Mouse (Mus musculus): ENCODE data around the gene Gp1ba.

The Gp1ba gene

DNA sequence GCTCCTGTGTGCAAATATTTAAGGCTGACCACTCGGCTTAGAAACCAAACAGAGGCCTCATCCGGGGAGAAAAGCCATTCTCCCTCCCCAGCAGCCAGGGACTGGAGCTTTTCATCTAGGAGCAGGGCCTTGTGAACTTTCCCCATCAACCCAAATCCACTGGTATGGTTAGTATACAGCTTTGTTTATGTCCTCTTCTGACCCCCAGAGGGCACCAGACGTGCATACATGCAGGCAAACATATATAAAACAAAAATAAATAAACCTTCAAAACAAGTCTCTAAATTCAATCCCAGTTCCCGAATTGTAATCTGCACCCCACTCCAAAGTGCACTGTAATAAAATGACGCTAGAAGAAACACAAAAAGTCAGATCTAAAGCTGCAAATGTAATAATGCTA is 9.4 kb upstream of the Gp1ba start:
- DNase-seq: peak in 1 of 2 experiments; percentile 19

DNA sequence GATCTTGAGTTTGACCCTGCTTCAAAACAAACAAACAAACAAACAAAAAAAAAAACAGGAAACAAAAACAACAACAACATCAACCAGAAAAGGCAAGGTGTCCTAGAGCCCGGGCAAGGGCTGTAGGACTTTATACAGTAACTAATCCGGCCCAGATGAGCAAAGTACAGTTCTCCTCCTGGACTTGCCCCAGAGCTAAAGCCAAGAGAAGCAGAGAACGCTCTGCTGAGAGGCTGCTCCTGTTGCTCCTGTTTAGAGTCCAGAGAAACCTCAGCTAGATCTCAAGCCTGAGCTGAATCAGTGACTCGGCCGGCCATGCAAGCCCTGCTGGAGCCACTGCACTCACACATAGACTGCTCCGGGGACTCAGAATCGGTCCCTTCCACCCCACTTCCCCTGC is 8.8 kb upstream of the Gp1ba start:
- no peak for DNase-seq

DNA sequence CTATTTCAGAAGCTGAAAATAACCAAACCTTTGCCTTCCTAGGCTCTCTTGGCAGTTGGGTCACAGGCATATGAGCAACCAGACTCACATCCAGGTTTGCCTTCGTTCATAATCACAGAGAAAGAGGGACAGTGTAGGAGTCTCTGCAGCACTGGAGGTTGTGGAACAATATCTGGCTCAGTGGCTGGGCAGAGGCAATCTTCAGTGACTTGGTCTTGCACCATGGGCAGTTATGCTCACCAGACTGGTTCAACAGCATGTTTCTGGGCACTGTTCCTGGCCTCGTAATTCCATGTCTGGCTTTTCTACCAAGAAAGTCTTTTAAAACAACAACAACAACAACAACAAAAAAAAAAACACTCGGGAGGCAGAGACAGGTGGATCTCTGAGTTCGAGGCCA is 3.3 kb upstream of the Gp1ba start:
- no peak for DNase-seq

DNA sequence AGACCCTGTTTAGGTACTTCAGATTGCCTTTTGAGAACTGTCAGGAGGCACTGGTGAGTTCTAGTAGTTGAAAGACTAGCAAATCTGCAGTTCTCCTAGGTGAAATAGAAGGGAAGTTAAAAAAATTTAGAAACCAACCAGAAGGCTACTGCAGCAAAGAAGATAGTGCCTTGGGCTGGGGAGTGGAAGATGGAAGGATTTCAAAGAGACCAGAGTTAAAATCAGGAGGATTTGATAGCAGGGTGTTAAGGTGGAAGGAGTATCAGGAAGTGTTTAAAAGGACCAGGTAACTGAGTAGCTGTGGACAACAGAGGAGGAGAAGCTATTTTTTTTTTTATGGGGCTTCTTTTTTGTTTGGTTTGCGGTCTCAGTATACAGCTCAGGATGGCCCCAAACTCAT is 1.2 kb upstream of the Gp1ba start:
- DNase-seq: no peak

DNA sequence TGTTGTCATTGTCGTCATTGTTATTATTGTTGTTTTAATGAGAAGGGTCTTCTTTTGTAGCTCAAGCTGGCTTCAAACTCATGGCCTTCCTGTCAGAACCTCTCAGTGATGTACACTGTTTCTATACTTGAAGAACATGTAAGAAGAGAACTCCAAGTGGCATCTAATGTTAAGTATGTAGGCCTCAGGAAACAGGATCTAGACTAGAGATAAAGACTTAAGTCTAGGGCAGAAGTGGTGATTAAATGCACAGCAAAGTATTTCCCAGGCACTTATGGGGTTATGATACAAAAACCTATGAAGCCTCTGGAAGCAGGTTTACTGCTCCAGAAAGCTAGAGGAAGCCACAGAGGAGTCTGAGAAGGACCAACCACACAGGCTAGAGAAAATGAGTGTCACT is 629 bp upstream of the Gp1ba start:
- DNase-seq: no peak

DNA sequence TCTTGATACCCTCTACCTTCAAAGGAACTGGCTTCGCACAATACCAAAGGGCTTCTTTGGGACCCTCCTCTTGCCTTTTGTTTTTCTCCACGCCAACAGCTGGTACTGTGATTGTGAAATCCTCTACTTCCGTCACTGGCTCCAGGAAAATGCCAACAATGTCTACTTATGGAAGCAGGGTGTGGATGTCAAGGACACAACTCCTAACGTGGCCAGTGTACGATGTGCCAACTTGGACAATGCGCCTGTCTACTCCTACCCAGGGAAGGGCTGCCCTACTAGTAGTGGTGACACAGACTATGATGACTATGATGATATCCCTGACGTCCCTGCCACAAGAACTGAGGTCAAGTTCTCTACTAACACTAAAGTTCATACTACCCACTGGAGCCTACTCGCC is 1.1 kb downstream of the Gp1ba start:
- DNase-seq: no peak

DNA sequence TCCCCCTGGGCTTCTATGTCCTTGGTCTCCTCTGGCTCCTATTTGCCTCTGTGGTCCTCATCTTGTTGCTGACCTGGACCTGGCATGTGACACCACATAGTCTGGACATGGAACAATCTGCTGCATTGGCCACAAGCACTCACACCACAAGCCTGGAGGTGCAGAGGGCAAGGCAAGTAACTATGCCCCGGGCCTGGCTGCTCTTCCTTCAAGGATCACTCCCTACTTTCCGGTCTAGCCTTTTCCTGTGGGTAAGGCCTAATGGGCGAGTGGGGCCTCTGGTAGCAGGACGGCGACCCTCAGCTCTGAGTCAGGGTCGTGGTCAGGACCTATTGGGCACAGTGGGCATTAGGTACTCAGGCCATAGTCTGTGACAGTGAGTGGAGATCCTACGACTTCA is 2.3 kb downstream of the Gp1ba start:
- DNase-seq: no peak

DNA sequence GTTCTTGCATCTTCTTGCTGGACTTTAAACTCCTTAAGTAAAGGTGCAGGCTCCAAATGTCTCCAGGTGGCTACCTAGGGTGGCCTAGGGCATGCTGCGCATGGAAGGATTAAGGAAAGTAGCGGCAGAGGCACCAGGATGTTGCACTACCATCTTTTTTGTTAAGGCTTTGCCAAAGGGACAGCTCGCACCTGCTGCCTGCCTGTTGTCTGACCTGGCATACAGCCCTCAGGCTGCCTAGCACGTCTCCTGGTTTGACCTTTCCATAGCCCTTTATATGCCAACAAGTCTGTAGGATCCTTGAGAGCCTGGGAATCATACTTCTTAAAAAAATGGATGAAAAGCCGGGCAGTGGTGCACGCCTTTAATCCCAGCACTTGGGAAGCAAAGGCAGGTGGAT is 4.1 kb downstream of the Gp1ba start:
- DNase-seq: no peak

DNA sequence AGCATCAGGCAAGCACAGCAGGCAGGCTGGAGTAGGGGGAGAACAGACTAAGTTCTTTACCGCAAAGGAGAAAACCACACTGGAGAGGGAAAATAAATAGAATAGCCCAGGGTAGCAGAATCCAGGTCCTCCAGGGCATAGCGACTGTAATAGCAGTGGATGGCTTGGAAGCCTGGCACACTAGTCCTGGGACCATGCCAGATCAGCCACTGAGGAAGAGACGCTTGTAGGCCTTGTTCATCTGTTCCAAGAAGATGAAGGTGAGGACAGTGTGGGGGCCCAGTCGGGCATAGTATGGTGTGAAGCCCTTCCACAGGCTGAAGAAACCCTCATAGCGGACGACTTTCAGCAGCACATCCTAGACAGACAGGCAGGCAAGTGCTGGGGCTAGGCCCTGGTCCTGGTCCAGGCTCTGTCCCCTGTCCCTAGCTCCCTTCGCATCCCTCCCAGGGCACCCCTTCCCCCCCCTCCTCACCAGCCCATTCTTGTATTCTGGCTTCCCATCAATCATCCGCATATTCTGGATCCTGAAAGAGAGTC is 5.7 kb downstream of the Gp1ba start:
- no peak for DNase-seq

DNA sequence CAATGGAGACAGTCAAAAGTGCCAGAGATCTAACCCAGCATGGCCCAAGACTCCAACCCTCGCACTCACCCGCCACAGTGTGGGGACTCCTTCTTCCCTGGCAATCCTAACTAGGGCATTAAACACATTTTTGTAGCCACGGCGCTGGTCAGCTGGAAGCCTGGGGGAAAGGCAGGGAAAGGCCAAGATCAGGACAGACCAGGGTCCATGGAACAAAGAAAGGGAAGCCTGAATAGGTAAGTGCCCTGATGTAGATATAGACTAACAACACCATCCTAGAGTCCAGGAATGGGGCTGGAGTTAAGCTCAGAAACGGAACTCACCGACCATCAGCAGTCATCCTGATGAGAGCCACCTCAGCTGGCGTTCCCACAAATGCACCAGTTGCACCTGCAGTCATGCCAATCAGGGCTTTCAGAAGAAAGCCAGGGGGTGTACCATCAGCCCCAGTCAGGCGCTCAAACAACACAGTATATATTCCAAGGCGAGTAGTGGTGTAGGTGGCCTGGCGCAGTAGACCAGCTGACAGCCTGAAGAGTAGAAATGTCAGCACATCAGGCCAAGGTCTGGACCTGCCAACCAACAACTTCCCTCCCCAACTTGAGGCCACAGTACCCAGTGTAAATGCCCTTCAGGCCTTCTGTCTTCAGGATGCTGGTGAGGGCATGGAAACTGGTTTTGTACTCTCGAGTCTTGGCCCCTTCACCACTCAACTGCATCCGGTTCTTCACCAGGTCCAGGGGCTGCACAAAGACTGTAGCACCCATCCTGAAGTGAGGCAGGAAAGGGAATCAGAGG is 6.7 kb downstream of the Gp1ba start:
- no peak for DNase-seq

DNA sequence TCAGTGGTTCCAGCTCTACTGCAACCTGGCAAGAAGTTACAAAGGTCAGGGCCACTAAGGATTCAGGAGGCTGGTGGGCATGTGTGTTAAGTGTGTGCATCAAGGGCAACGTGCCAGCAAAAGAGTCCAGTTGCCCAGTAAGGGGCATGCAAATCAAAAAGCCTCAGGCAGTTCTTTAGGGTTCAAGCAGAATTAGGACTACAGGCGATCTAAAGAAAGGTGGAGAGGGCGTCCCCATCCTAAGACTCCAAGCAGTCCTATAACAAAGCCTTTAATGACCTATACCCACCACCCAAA is 7.3 kb downstream of the Gp1ba start:
- DNase-seq: no peak

DNA sequence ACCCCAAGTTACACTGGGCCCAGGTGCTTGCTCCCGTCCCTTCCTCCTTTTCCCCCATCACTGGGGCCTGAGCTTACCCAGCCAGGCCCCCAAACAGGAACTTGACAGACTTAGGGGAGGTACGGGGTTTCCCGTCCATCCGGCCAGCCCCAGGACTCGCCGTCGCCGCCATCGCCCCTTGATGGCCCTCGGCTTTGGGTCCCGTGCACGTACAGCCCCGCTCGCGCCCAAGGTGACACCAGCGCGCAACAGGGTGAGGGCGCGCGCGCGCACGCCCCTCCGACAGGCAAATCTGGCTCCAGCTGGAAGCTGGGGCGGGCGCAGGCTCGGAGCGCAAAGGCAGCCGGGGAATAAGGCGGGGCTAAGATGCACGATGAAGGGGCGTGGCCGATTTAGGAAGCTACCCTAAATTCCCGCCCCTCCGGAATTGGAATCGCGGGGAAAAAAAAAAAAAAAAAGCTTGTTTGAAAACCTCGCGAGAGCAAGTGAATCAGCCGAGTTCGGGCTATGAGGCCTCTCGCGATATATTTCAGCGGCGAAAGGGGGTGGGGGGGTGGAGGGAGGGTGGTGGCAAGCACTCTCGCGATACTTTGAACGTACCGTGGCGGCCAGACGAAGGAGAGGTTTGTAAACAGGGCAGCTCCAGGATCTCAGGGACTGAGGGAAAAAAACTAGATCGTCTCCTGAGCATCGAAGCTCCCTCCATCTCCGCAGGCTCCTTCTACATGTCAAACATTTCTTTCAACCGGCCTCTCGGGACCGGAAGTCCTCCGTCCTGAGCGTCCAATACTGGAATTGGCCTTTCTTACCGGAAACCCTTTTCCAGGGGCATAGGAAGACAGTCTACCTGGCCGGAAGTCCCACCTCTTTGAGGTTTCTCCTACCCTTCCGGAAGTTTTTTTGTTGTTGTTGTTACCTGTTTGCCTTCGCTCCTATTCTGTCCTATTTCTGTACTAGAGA is 8.0 kb downstream of the Gp1ba start, which contains the start of the genes Rnf167 and Slc25a11:
TSS of gene Rnf167 (plus strand) at position 545 of the 960 bp plus-strand sequence.
TSS of gene Slc25a11 (minus strand) at position 789 of the 960 bp plus-strand sequence.
- DNase-seq: peak; percentile 98

DNA sequence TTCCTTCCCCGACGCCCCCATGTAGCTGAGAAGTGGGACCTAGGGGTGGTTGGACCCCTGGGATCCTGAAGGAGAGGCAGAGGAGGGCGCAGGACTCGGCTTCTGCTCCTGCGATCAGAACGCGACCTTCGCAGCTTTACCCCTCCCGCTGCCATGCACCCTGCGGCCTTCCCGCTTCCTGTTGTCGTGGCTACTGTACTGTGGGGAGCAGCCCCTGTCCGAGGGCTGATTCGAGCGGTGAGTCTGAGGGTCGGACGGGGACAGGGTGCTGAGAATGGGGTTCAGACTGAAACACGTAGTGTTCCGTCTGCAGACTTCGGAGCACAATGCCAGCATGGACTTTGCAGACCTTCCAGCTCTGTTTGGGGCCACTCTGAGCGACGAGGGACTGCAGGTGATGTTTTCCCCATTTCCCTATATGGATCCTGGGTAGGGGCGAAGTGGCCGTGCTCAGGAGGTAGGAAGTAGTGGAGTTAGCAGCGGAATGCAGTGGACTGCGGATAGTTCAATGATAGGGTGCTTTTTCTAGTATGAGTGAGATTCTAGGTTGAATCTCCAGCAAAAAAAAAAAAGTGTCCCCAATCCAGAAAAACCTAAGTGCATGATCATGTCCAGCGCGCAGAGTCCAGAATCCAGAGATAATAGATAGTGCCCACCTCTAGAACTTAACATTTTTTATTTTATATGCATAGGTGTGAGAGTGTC is 8.9 kb downstream of the Gp1ba start:
- DNase-seq: peak; percentile 57 to 59

DNA sequence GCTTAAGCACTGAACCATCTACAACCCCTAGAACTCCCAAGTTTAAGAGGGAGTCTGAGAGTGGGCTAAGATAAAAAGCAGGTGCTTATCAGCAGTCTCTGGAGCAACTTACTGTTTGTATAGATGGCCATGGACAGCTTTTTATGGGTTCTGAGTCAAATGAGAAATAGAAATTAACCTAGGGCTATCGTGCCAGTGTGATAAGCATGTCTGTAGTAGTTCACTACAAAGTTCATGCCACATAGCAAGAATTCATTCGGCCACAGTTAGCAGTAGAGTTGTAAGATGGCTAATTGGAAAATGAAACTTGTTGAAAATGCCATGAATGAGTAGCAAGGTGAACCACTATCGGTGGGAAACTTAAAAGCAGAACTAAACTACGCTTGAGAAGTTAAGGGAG is 9.6 kb downstream of the Gp1ba start:
- DNase-seq: no peak

DNA sequence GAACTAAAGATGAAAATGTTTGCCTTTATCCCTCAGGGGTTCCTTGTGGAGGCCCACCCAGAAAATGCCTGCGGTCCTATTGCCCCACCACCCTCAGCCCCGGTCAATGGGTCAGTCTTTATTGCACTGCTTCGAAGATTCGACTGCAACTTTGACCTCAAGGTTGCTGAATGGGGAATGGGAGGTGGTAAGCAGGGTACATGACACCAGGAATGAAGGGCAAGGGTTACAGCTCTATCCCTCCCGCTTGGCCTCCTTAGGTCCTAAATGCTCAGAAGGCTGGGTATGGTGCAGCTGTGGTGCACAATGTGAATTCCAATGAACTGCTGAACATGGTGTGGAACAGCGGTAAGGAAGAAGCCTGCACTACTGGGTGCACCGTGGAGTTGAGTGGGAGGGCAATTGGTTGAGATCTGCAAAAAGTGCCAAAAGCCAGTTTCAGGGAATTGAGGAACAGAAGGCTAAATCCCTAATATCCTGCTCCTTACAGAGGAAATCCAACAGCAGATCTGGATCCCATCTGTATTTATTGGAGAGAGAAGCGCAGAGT is 10.3 kb downstream of the Gp1ba start:
- no peak for DNase-seq

DNA sequence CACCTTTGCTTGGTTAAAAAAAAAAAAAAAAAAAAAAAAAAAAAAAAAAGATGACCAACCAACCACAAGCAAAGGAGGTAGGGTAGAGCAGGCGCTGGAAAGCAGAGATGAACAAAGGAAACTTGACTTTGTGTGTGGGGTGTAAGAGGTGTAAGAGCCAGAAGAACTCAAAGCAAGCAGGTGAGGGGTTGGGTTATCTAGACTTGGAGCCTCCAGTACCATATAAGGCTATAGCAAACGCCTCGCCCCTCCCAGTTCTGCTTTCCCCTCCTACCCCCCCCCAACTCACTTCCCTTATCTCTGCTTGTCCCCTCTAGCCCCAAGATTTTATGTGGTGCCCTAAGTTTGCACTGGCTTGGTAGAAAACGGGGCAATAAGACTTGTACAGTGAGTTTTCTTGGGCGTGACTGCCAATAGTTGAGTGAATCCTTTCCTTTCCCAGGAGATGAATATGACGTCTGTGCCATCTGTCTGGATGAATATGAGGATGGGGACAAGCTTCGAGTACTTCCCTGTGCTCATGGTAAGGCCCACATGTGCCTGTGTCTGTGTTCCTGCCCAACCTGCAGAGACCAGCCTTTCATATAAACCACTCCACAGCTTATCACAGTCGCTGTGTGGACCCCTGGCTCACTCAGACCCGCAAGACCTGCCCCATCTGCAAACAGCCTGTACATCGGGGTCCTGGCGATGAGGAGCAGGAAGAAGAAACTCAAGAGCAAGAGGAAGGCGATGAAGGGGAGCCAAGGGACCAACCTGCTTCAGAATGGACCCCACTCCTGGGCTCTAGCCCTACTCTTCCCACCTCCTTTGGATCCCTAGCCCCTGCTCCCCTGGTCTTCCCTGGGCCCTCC is 11.6 kb downstream of the Gp1ba start:
- peak in 1 of 2 experiments; percentile 39 for DNase-seq

DNA sequence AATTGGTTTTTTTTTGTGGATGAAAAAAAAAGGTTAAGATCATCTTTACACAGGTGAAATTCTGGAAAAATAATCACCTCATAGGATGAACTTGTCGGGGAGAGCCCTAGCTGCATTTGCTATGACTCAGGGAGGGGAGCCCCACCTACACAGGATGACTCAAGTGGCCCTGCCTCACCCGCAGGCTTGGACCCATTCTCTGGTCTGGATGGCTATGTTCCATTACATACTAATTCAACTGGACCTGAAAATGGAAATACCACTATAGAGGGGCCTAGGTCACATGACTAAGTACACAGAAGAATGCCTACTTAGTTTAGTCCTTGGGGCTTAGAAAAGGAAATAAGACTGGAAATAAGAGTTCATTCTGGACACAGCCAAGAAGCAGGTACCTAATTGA is 12.5 kb downstream of the Gp1ba start:
- no peak for DNase-seq

DNA sequence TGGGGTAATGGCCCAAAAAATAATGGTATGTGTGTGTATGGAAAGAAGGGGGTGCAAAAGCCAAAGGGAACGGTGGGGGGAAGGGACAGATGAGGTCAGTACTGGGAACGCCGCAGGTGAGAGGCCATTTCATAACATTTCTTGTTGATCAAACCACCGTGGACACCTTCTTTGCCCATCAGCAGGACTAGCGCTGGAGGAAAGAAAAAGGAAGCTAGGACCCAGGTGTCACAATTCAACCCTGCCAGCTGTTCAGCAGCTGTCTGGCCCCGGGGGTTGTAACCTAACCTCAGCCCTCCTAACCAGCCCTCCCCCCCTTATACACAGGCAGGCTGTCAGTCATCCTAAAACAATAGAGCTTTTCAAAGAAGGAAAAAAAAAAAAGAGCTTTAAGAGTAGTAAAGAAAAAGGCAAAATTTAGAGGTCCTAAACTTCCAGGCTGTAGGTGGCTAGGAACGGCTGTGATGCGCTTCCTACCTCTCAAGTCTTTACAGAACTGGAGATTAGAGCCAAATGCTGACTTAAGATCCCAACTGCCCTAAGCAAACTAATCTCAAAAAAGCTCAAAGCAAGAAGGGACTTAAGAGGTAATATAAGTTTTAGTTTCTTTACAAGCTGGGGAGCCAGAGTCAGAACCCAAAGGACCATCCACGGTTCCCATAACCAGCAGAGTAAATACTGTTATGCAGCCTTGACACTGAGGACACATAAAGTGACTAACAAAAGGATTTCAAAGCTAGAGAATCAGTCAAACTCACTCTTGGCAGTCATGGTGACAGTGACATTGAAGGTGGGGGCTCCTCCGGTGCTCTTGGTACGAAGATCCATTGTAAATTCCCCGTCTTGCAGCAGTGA is 13.3 kb downstream of the Gp1ba start:
- DNase-seq: no peak

DNA sequence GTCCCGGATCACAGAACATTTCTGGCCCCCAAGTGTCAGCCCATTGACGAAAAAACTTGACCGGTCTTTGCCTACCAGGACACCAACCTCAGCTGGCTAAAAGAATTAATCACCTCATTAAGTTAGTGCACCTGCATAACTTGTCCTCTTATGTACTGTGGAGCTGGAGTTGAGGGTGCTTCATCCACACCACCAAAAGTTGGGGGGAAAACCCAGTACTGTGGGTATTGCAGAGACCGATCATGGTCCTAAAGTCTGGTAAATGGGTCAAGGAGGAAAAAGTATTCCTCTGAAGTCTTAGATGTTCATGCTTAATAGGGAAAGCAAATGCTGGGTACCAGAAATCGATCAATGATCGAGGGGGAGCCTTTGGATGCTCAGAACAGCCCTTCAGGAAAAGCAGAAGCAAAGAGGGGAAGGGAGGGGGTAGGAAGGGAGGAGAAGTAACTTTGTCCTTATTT is 14.0 kb downstream of the Gp1ba start:
- DNase-seq: no peak

DNA sequence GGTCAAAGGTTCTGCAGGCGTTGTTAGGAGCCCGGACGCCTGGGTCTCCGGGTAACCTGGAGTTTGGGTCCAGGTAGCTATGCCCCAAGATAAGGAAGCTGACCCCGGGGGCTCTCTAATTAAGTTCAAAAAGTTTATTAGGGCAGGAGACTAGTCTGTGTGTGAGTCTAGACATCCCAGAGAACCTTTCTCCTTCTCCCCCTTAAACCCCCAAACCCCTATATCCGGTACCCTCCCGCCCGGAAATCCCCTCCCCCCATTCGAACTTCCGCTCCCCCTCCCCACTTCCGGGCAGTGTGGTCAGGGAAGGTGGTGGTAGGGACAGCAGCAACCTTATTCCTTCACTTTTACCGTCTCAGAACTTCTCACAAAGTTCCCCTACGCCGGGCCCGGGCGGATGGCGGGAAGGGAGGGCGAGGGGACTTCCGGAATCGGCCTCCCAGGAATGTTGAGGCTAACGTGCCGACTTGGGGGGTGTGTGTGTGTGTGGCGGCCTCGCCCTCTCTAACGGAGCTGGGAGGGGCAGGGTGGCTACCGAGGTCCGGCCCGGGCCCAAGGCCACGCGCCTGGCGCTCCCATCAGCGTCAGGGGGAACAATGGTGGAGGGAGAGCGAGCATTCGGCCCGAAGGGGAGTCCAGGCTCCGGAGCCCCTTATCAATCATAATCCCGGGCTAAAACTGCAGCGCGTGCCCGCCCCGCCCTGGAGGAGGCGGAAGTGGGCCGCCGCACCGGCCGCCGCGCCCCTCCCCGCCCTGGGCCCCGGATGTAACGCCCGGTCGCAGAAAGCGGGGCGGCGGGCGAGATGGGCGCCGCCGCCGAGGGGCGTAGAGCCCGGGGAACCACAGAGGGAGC is 14.6 kb downstream of the Gp1ba start:
- peak; percentile 82 to 85 for DNase-seq
